Mouse (Mus musculus): ENCODE measurements around the gene Ptprd.

Gene Ptprd

GRCm38 (mm10) chr4:76865585-76865984 lies 1346.2 kb downstream of the Ptprd start:
- DNase-seq: no peak

- DNase-seq: no peak
Observed at GRCm38 (mm10) chr4:76846265-76846664, 1365.5 kb downstream of the Ptprd start.

GRCm38 (mm10) chr4:76839016-76839415 lies 1372.7 kb downstream of the Ptprd start:
- no peak for DNase-seq

GRCm38 (mm10) chr4:76812138-76812537 lies 1399.6 kb downstream of the Ptprd start:
- DNase-seq: no peak

- no peak for DNase-seq
Observed at GRCm38 (mm10) chr4:76802708-76803107, 1409.1 kb downstream of the Ptprd start.

- DNase-seq: no peak
Observed at GRCm38 (mm10) chr4:76798010-76799007, 1413.5 kb downstream of the Ptprd start.

GRCm38 (mm10) chr4:76785389-76785788 lies 1426.4 kb downstream of the Ptprd start:
- no peak for DNase-seq

- no peak for DNase-seq
Observed at GRCm38 (mm10) chr4:76779558-76780124, 1432.1 kb downstream of the Ptprd start.

GRCm38 (mm10) chr4:76766918-76767317 lies 1444.8 kb downstream of the Ptprd start:
- DNase-seq: no peak

- DNase-seq: no peak
Observed at GRCm38 (mm10) chr4:76766429-76766828, 1445.3 kb downstream of the Ptprd start.

- no peak for DNase-seq
Observed at GRCm38 (mm10) chr4:76750709-76751108, 1461.1 kb downstream of the Ptprd start.

GRCm38 (mm10) chr4:76735831-76736230 lies 1475.9 kb downstream of the Ptprd start:
- no peak for DNase-seq

GRCm38 (mm10) chr4:76675726-76676125 lies 1536.0 kb downstream of the Ptprd start:
- peak in 1 of 2 experiments; percentile 5 for DNase-seq

GRCm38 (mm10) chr4:76673224-76673623 lies 1538.5 kb downstream of the Ptprd start:
- DNase-seq: peak; percentile 4 to 26

GRCm38 (mm10) chr4:76672653-76673052 lies 1539.1 kb downstream of the Ptprd start:
- DNase-seq: no peak

- no peak for DNase-seq
Observed at GRCm38 (mm10) chr4:76661725-76662124, 1550.0 kb downstream of the Ptprd start.

GRCm38 (mm10) chr4:76660146-76660545 lies 1551.6 kb downstream of the Ptprd start:
- DNase-seq: no peak

- no peak for DNase-seq
Observed at GRCm38 (mm10) chr4:76656734-76657133, 1555.0 kb downstream of the Ptprd start.

- DNase-seq: no peak
Observed at GRCm38 (mm10) chr4:76652971-76653370, 1558.8 kb downstream of the Ptprd start.

GRCm38 (mm10) chr4:76621740-76622139 lies 1590.0 kb downstream of the Ptprd start:
- DNase-seq: no peak

GRCm38 (mm10) chr4:76616614-76617013 lies 1595.1 kb downstream of the Ptprd start:
- DNase-seq: no peak

GRCm38 (mm10) chr4:76608246-76608645 lies 1603.5 kb downstream of the Ptprd start:
- no peak for DNase-seq

GRCm38 (mm10) chr4:76606808-76607207 lies 1605.0 kb downstream of the Ptprd start:
- no peak for DNase-seq

- no peak for DNase-seq
Observed at GRCm38 (mm10) chr4:76590722-76591121, 1621.0 kb downstream of the Ptprd start.

All from cerebellum, postnatal 36 days (tissue).